Mouse (Mus musculus): Measurements from ENCODE around the gene Erf.

- no peak for TF ChIP-seq CTCF (conservative IDR thresholded peaks at IDR 0.05; ENCODE audit: low read length)
- TF ChIP-seq NANOG (IDR thresholded peaks at IDR 0.05; ENCODE audit: borderline replicate concordance, low read length) = no peak
Measured at GRCm38 (mm10) chr7:25250141-25250972, at the start of gene Erf.

Measured in E14TG2a.4 (cell line).